Mouse (Mus musculus): ENCODE data around the gene Supt3.

GRCm38 (mm10) chr17:45047236-45047635 is 270.3 kb downstream of the Supt3 start:
- TF ChIP-seq CTCF (IDR thresholded peaks at IDR 0.05; ENCODE audit: borderline replicate concordance, extremely low read depth, insufficient read depth, insufficient read length) = no peak
- TF ChIP-seq POLR2A (IDR thresholded peaks at IDR 0.05; ENCODE audit: borderline replicate concordance, extremely low read depth, insufficient read depth, insufficient read length, poor library complexity, severe bottlenecking) = no peak
